Mouse (Mus musculus): Measurements from ENCODE around the gene Rgl2. TPM values are rescaled to one million over a fixed set of nuclear protein-coding genes. Genes with fewer than 3 reads are reported as not detected.

Rgl2 gene
- total and polyA plus RNA-seq, 2 experiments from 2014 or later: 38.2 to 83.0 TPM

- Histone ChIP-seq H3K4me3 (ENCODE audit: low read depth, low read length) (no peak overlapping the region), H3K9me3 (ENCODE audit: low read length) (no peaks in the 10 kb centered on the region), H3K27me3 (ENCODE audit: insufficient read depth, low read length) (no peaks in the 10 kb centered on the region), H3K4me1 (ENCODE audit: insufficient read depth, low read length) (0 out of 2 replicates have a peak, but pooled peaks cover 5% of the 10 kb centered on the region), H3K27ac (ENCODE audit: low read depth, low read length) (no peak overlapping the region), H3K36me3 (ENCODE audit: insufficient read depth, low read length) (peaks cover 20% of the 10 kb centered on the region), H3K4me2 (ENCODE audit: low read depth, low read length, poor library complexity, severe bottlenecking) (no peak overlapping the region), H3K9ac (replicated peaks; ENCODE audit: low read length, poor library complexity, severe bottlenecking) (no peak overlapping the region)
- DNase-seq (ENCODE audit: low spot score): no peak
- ATAC-seq (ENCODE audit: low FRiP score): no peak
- 95% methylated on average over 15 of the region's 15 CpGs for WGBS
- TF ChIP-seq CTCF (IDR thresholded peaks at IDR 0.05): no peak
Measured at GRCm38 (mm10) chr17:33932970-33933369, 3.6 kb downstream of the Rgl2 start.

GRCm38 (mm10) chr17:33935422-33936055, 6.2 kb downstream of the Rgl2 start:
- H3K4me2 ChIP-seq (ENCODE audit: low read depth, low read length, poor library complexity, severe bottlenecking): no peak overlapping the region
- no peaks in the 10 kb centered on the region for H3K9me3 ChIP-seq (ENCODE audit: low read length)
- DNase-seq (ENCODE audit: low spot score) (no peak), ATAC-seq (ENCODE audit: low FRiP score) (no peak)
- no peak for TF ChIP-seq CTCF (IDR thresholded peaks at IDR 0.05)
- peaks cover 20% of the 10 kb centered on the region for H3K36me3 ChIP-seq (ENCODE audit: insufficient read depth, low read length)
- no peak overlapping the region for H3K27ac ChIP-seq (ENCODE audit: low read depth, low read length)
- 91% methylated on average over 21 of the region's 21 CpGs for WGBS
- H3K9ac ChIP-seq (replicated peaks; ENCODE audit: low read length, poor library complexity, severe bottlenecking): no peak overlapping the region
- H3K4me1 ChIP-seq (ENCODE audit: insufficient read depth, low read length): peaks cover 11% of the 10 kb centered on the region
- no peak overlapping the region for H3K4me3 ChIP-seq (ENCODE audit: low read depth, low read length)
- H3K27me3 ChIP-seq (ENCODE audit: insufficient read depth, low read length): no peaks in the 10 kb centered on the region

GRCm38 (mm10) chr17:33936993-33937392, 7.7 kb downstream of the Rgl2 start:
- H3K4me1 ChIP-seq (ENCODE audit: insufficient read depth, low read length): peaks cover 16% of the 10 kb centered on the region
- H3K9me3 ChIP-seq (ENCODE audit: low read length): no peaks in the 10 kb centered on the region
- H3K4me3 ChIP-seq (ENCODE audit: low read depth, low read length): no peak overlapping the region
- DNase-seq (ENCODE audit: low spot score): no peak
- WGBS: 85% methylated on average over 15 of the region's 15 CpGs
- TF ChIP-seq CTCF (IDR thresholded peaks at IDR 0.05): no peak
- no peak overlapping the region for H3K4me2 ChIP-seq (ENCODE audit: low read depth, low read length, poor library complexity, severe bottlenecking)
- no peak overlapping the region for H3K27ac ChIP-seq (ENCODE audit: low read depth, low read length)
- no peak overlapping the region for H3K9ac ChIP-seq (replicated peaks; ENCODE audit: low read length, poor library complexity, severe bottlenecking)
- peaks cover 20% of the 10 kb centered on the region for H3K36me3 ChIP-seq (ENCODE audit: insufficient read depth, low read length)
- H3K27me3 ChIP-seq (ENCODE audit: insufficient read depth, low read length): no peaks in the 10 kb centered on the region
- ATAC-seq (ENCODE audit: low FRiP score): no peak

- Histone ChIP-seq H3K27ac (ENCODE audit: low read depth, low read length) (no peak overlapping the region), H3K27me3 (ENCODE audit: insufficient read depth, low read length) (no peaks in the 10 kb centered on the region), H3K4me2 (ENCODE audit: low read depth, low read length, poor library complexity, severe bottlenecking) (no peak overlapping the region), H3K4me3 (ENCODE audit: low read depth, low read length) (no peak overlapping the region), H3K9ac (replicated peaks; ENCODE audit: low read length, poor library complexity, severe bottlenecking) (no peak overlapping the region), H3K4me1 (ENCODE audit: insufficient read depth, low read length) (peaks cover 16% of the 10 kb centered on the region), H3K9me3 (ENCODE audit: low read length) (no peaks in the 10 kb centered on the region), H3K36me3 (ENCODE audit: insufficient read depth, low read length) (peaks cover 20% of the 10 kb centered on the region)
- WGBS: 88% methylated on average over 11 of the region's 11 CpGs
- no peak for TF ChIP-seq CTCF (IDR thresholded peaks at IDR 0.05)
- no peak for DNase-seq (ENCODE audit: low spot score)
- ATAC-seq (ENCODE audit: low FRiP score): no peak
Measured at GRCm38 (mm10) chr17:33938783-33939182, 9.4 kb downstream of the Rgl2 start.

- H3K4me1 ChIP-seq (ENCODE audit: insufficient read depth, low read length): peaks cover 16% of the 10 kb centered on the region
- under 1% methylated on average over 36 of the region's 36 CpGs for WGBS
- peak within 1 kb of the TSS; percentile 98 for H3K4me2 ChIP-seq (ENCODE audit: low read depth, low read length, poor library complexity, severe bottlenecking)
- ATAC-seq (ENCODE audit: low FRiP score) (peak; percentile 91), DNase-seq (ENCODE audit: low spot score) (peak; percentile 94)
- TF ChIP-seq CTCF (IDR thresholded peaks at IDR 0.05): no peak
- H3K9me3 ChIP-seq (ENCODE audit: low read length): no peaks in the 10 kb centered on the region
- H3K4me3 ChIP-seq (ENCODE audit: low read depth, low read length): peak within 1 kb of the TSS; percentile 72
- no peaks in the 10 kb centered on the region for H3K27me3 ChIP-seq (ENCODE audit: insufficient read depth, low read length)
- peaks cover 25% of the 10 kb centered on the region for H3K36me3 ChIP-seq (ENCODE audit: insufficient read depth, low read length)
- no peak within 1 kb of the TSS for H3K27ac ChIP-seq (ENCODE audit: low read depth, low read length)
- peak within 1 kb of the TSS; percentile 65 for H3K9ac ChIP-seq (replicated peaks; ENCODE audit: low read length, poor library complexity, severe bottlenecking)
Measured at GRCm38 (mm10) chr17:33940206-33940805, 11.0 kb downstream of the Rgl2 start, which contains the start of the genes Pfdn6 and Wdr46. Pfdn6 (minus strand) TSS chr17:33940343. Wdr46 (plus strand) TSS chr17:33940660.

- no peaks in the 10 kb centered on the region for H3K9me3 ChIP-seq (ENCODE audit: low read length)
- H3K27ac ChIP-seq (ENCODE audit: low read depth, low read length): no peak overlapping the region
- peak overlapping the region; percentile 98 for H3K4me2 ChIP-seq (ENCODE audit: low read depth, low read length, poor library complexity, severe bottlenecking)
- H3K4me3 ChIP-seq (ENCODE audit: low read depth, low read length): peak overlapping the region; percentile 72
- WGBS: 4% methylated on average over 25 of the region's 26 CpGs
- peaks cover 26% of the 10 kb centered on the region for H3K36me3 ChIP-seq (ENCODE audit: insufficient read depth, low read length)
- H3K9ac ChIP-seq (replicated peaks; ENCODE audit: low read length, poor library complexity, severe bottlenecking): peak overlapping the region; percentile 65
- ATAC-seq (ENCODE audit: low FRiP score) (no peak), DNase-seq (ENCODE audit: low spot score) (no peak)
- H3K27me3 ChIP-seq (ENCODE audit: insufficient read depth, low read length): no peaks in the 10 kb centered on the region
- TF ChIP-seq CTCF (IDR thresholded peaks at IDR 0.05): no peak
- H3K4me1 ChIP-seq (ENCODE audit: insufficient read depth, low read length): peaks cover 16% of the 10 kb centered on the region
Measured at GRCm38 (mm10) chr17:33940981-33941380, 11.6 kb downstream of the Rgl2 start.

Data from midbrain, postnatal 0 days (tissue).